Mouse (Mus musculus): ENCODE data around the gene Gadd45gip1.

DNA sequence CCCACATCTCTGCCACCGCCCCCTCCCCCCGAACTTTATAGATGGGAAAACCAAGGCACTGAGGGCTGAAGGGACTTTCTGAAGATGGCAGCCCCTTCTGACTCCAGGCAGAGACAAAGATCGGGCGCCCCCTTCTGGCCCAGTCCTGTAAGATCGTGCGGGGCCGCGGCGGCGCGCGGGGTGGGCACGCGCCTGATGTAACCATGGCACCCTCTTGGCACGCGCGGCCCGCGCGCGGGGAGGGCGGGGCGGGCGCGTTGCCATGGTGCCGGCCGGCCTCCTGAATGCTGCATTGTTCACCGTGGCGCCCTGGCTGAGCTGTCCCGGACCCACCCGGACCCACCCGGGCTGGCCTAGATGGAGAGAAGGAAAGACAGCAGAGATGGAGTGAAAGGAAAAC, 20.4 kb upstream of the Gadd45gip1 start:
- no peak for TF ChIP-seq HCFC1 (IDR thresholded peaks at IDR 0.05; ENCODE audit: borderline replicate concordance, insufficient read depth, low read length)
- no peak for TF ChIP-seq MAFK (IDR thresholded peaks at IDR 0.05; ENCODE audit: insufficient read depth, low read depth, low read length)
- TF ChIP-seq CHD2 (IDR thresholded peaks at IDR 0.05; ENCODE audit: low read depth, low read length) = no peak
- TF ChIP-seq ZC3H11A (IDR thresholded peaks at IDR 0.05; ENCODE audit: borderline replicate concordance, low read depth, low read length) = no peak
- TF ChIP-seq ZNF384 (IDR thresholded peaks at IDR 0.05; ENCODE audit: low read depth, low read length) = no peak
